Mouse (Mus musculus): ENCODE measurements around the gene Evi2.

The Evi2 gene

GRCm38 (mm10) chr11:79523560-79524309 is 6.7 kb downstream of the Evi2 start, which contains the start of gene Evi2b:
Gene Evi2b, minus strand, starts transcription at chr11:79523762.
- no peak for DNase-seq

GRCm38 (mm10) chr11:79522944-79523343 is 7.4 kb downstream of the Evi2 start:
- DNase-seq: no peak

- no peak for DNase-seq
Observed at GRCm38 (mm10) chr11:79521930-79522329, 8.5 kb downstream of the Evi2 start.

GRCm38 (mm10) chr11:79520772-79521171 is 9.6 kb downstream of the Evi2 start:
- no peak for DNase-seq

GRCm38 (mm10) chr11:79519878-79520291 is 10.5 kb downstream of the Evi2 start:
- no peak for DNase-seq

- DNase-seq: no peak
Observed at GRCm38 (mm10) chr11:79519299-79519698, 11.1 kb downstream of the Evi2 start.

- DNase-seq: no peak
Observed at GRCm38 (mm10) chr11:79515798-79516197, 14.6 kb downstream of the Evi2 start.

- no peak for DNase-seq
Observed at GRCm38 (mm10) chr11:79515331-79515730, 15.1 kb downstream of the Evi2 start.

- DNase-seq: no peak
Observed at GRCm38 (mm10) chr11:79511970-79512369, 18.4 kb downstream of the Evi2 start.

- DNase-seq: no peak
Observed at GRCm38 (mm10) chr11:79504506-79504905, 25.9 kb downstream of the Evi2 start.

- no peak for DNase-seq
Observed at GRCm38 (mm10) chr11:79503845-79504244, 26.5 kb downstream of the Evi2 start, which contains the start of gene Omg. Gene Omg, minus strand, starts transcription at chr11:79504084.

GRCm38 (mm10) chr11:79502917-79503316 is 27.5 kb downstream of the Evi2 start:
- no peak for DNase-seq

GRCm38 (mm10) chr11:79494976-79495800 is 35.2 kb downstream of the Evi2 start:
- DNase-seq: no peak

GRCm38 (mm10) chr11:79484721-79485120 is 45.7 kb downstream of the Evi2 start:
- DNase-seq: no peak

GRCm38 (mm10) chr11:79483876-79484528 is 46.4 kb downstream of the Evi2 start:
- no peak for DNase-seq

GRCm38 (mm10) chr11:79483392-79483791 is 47.0 kb downstream of the Evi2 start:
- no peak for DNase-seq

GRCm38 (mm10) chr11:79468097-79468496 is 62.3 kb downstream of the Evi2 start:
- no peak for DNase-seq

Data from lung, postnatal 4 days (tissue).